Mouse (Mus musculus) hindbrain, embryonic 16.5 days (tissue): Measurements from ENCODE around the gene Scp2. TPM values are rescaled to one million over a fixed set of nuclear protein-coding genes. Genes with fewer than 3 reads are reported as not detected.

Experiments used
- ATAC-seq: fragments of 200-750 bp; cut with Nextera tagmentation; 2 replicates; pipeline ENCODE4 v1.8.0; 2017; ENCODE audit warnings: moderate TSS enrichment, moderate library complexity
- H3K27ac ChIP-seq: fragments of 300-500 bp; sonication (generic); 2 replicates; pipeline ENCODE4 v1.5.1; 2014; ENCODE audit warnings: low read depth, mild to moderate bottlenecking, control low read depth, low read length, moderate library complexity
- H3K27me3 ChIP-seq: fragments of 300-500 bp; sonication (generic); replicated peaks from 2 replicates; pipeline ENCODE4 v1.6.1; 2014; ENCODE audit warnings: low read length; ENCODE audit not compliant: control insufficient read depth, insufficient read depth
- H3K36me3 ChIP-seq: fragments of 300-500 bp; sonication (generic); 2 replicates; pipeline ENCODE4 v1.6.1; 2014; ENCODE audit warnings: mild to moderate bottlenecking, low read length, moderate library complexity, mixed read lengths; ENCODE audit not compliant: control insufficient read depth, insufficient read depth
- H3K4me1 ChIP-seq: fragments of 300-500 bp; sonication (generic); 2 replicates; pipeline ENCODE4 v1.6.1; 2014; ENCODE audit warnings: low read depth, low read length; ENCODE audit not compliant: control insufficient read depth, insufficient read depth
- H3K4me2 ChIP-seq: fragments of 300-500 bp; sonication (generic); 2 replicates; pipeline ENCODE4 v1.6.1; 2014; ENCODE audit warnings: mild to moderate bottlenecking, low read length, control low read depth, moderate library complexity
- H3K4me3 ChIP-seq: fragments of 300-500 bp; sonication (generic); 2 replicates; pipeline ENCODE4 v1.5.1; 2014; ENCODE audit warnings: mild to moderate bottlenecking, low read length, control low read depth, moderate library complexity
- H3K9ac ChIP-seq: fragments of 300-500 bp; sonication (generic); 2 replicates; pipeline ENCODE4 v1.6.1; 2014; ENCODE audit warnings: low read depth, mild to moderate bottlenecking, control low read depth, low read length, moderate library complexity
- H3K9me3 ChIP-seq: fragments of 300-500 bp; sonication (generic); 2 replicates; pipeline ENCODE4 v1.6.1; 2014; ENCODE audit warnings: mild to moderate bottlenecking, low read length, moderate library complexity; ENCODE audit not compliant: control insufficient read depth
- WGBS: fragments of 180-500 bp; shearing (Covaris S2); extraction: QIAGEN DNeasy Blood & Tissue Kit; methylation state at CpG from one replicate; pipeline ENCODE4 v1.1.7; 2014; 5-methylcytosine and 5-hydroxymethylcytosine counted together
- polyA plus RNA-seq: library from polyadenylated mRNA; unstranded; fragments of >200 nt; fragmentation: Nextera tagmentation; extraction: Ambion mirVana; gene quantifications from 2 replicates; pipeline ENCODE4 v1.2.1, GENCODE M21; 2015

Gene Scp2
- polyA plus RNA-seq, 1 experiment from 2014 or later: 220 TPM

- no peak overlapping the region for H3K9ac ChIP-seq
- H3K27ac ChIP-seq: no peak overlapping the region
- H3K4me2 ChIP-seq: no peak overlapping the region
- H3K4me3 ChIP-seq: no peak overlapping the region
- H3K36me3 ChIP-seq: peaks cover 7% of the 10 kb centered on the region
- H3K9me3 ChIP-seq: no peaks in the 10 kb centered on the region
- H3K27me3 ChIP-seq: no peaks in the 10 kb centered on the region
- no peak for ATAC-seq
- WGBS: 67% methylated on average over 4 of the region's 4 CpGs
- no peaks in the 10 kb centered on the region for H3K4me1 ChIP-seq
Measured at GRCm38 (mm10) chr4:108060774-108061173, 84.0 kb downstream of the Scp2 start.

GRCm38 (mm10) chr4:108059601-108060379 is 85.0 kb downstream of the Scp2 start:
- H3K9ac ChIP-seq: no peak overlapping the region
- peaks cover 11% of the 10 kb centered on the region for H3K36me3 ChIP-seq

GRCm38 (mm10) chr4:108058166-108058565 is 86.6 kb downstream of the Scp2 start:
- H3K4me1 ChIP-seq: no peaks in the 10 kb centered on the region
- 84% methylated on average over 10 of the region's 10 CpGs for WGBS
- no peak overlapping the region for H3K9ac ChIP-seq
- no peak overlapping the region for H3K4me3 ChIP-seq
- H3K27me3 ChIP-seq: no peaks in the 10 kb centered on the region
- no peak overlapping the region for H3K4me2 ChIP-seq
- ATAC-seq: no peak
- no peaks in the 10 kb centered on the region for H3K9me3 ChIP-seq
- peaks cover 11% of the 10 kb centered on the region for H3K36me3 ChIP-seq
- no peak overlapping the region for H3K27ac ChIP-seq

More at GRCm38 (mm10) chr4:108059601-108060379, 85.0 kb downstream of the Scp2 start:
- H3K4me1 ChIP-seq: no peaks in the 10 kb centered on the region
- WGBS: 51% methylated on average over 19 of the region's 19 CpGs
- H3K9me3 ChIP-seq: no peaks in the 10 kb centered on the region
- no peak overlapping the region for H3K27ac ChIP-seq
- peak; percentile 37 for ATAC-seq
- peak overlapping the region; percentile 10; the same call in 1 of the 2 replicates for H3K4me2 ChIP-seq
- no peaks in the 10 kb centered on the region for H3K27me3 ChIP-seq
- H3K4me3 ChIP-seq: no peak overlapping the region

- Histone ChIP-seq H3K4me3 (no peak overlapping the region), H3K27me3 (no peaks in the 10 kb centered on the region), H3K9me3 (no peaks in the 10 kb centered on the region), H3K27ac (no peak overlapping the region), H3K9ac (no peak overlapping the region), H3K36me3 (peaks cover 10% of the 10 kb centered on the region), H3K4me1 (no peaks in the 10 kb centered on the region), H3K4me2 (no peak overlapping the region)
- no peak for ATAC-seq
- 93% methylated on average over 2 of the region's 2 CpGs for WGBS
Measured at GRCm38 (mm10) chr4:108057247-108057646, 87.6 kb downstream of the Scp2 start.

- Histone ChIP-seq H3K9ac (no peak overlapping the region), H3K9me3 (no peaks in the 10 kb centered on the region), H3K36me3 (peaks cover 9% of the 10 kb centered on the region; the same call in 1 of the 2 replicates), H3K27ac (no peak overlapping the region), H3K4me1 (no peaks in the 10 kb centered on the region), H3K4me3 (no peak overlapping the region), H3K27me3 (no peaks in the 10 kb centered on the region), H3K4me2 (no peak overlapping the region)
- no peak for ATAC-seq
- 93% methylated on average over 10 of the region's 10 CpGs for WGBS
Measured at GRCm38 (mm10) chr4:108055873-108056272, 88.9 kb downstream of the Scp2 start.

GRCm38 (mm10) chr4:108052673-108053072 is 92.1 kb downstream of the Scp2 start:
- ATAC-seq: no peak
- H3K27ac ChIP-seq: no peak overlapping the region
- H3K4me3 ChIP-seq: no peak overlapping the region
- H3K36me3 ChIP-seq: peaks cover 14% of the 10 kb centered on the region; the same call in 1 of the 2 replicates
- H3K27me3 ChIP-seq: no peaks in the 10 kb centered on the region
- H3K4me2 ChIP-seq: no peak overlapping the region
- H3K4me1 ChIP-seq: no peaks in the 10 kb centered on the region
- no peaks in the 10 kb centered on the region for H3K9me3 ChIP-seq
- H3K9ac ChIP-seq: no peak overlapping the region
- 91% methylated on average over 8 of the region's 8 CpGs for WGBS

- Histone ChIP-seq H3K36me3 (peaks cover 18% of the 10 kb centered on the region), H3K27ac (no peak overlapping the region; the same call in 1 of the 2 replicates)
- 64% methylated on average over 10 of the region's 10 CpGs for WGBS
Measured at GRCm38 (mm10) chr4:108051687-108052274, 93.0 kb downstream of the Scp2 start.

GRCm38 (mm10) chr4:108046136-108046535 is 98.7 kb downstream of the Scp2 start:
- WGBS: 83% methylated on average over 8 of the region's 8 CpGs

More at GRCm38 (mm10) chr4:108051687-108052274, 93.0 kb downstream of the Scp2 start:
- peak; percentile 78 for ATAC-seq
- Histone ChIP-seq H3K4me1 (no peaks in the 10 kb centered on the region), H3K27me3 (no peaks in the 10 kb centered on the region), H3K9ac (no peak overlapping the region), H3K4me2 (no peak overlapping the region), H3K4me3 (no peak overlapping the region), H3K9me3 (no peaks in the 10 kb centered on the region)

More at GRCm38 (mm10) chr4:108046136-108046535, 98.7 kb downstream of the Scp2 start:
- Histone ChIP-seq H3K36me3 (peaks cover 15% of the 10 kb centered on the region), H3K4me2 (no peak overlapping the region), H3K4me3 (no peak overlapping the region), H3K27ac (no peak overlapping the region), H3K9ac (no peak overlapping the region), H3K27me3 (no peaks in the 10 kb centered on the region), H3K4me1 (no peaks in the 10 kb centered on the region), H3K9me3 (no peaks in the 10 kb centered on the region)
- peak; percentile 42; the same call in 1 of the 2 replicates for ATAC-seq
